Mouse (Mus musculus): Measurements from ENCODE around the gene Mef2d. TPM values are rescaled to one million over a fixed set of nuclear protein-coding genes. Genes with fewer than 3 reads are reported as not detected.

Mef2d gene
- polyA plus RNA-seq, 2 experiments: 6.4 to 10.3 TPM

GRCm38 (mm10) chr3:88206500-88206899 is 64.3 kb downstream of the Mef2d start:
- H3K27me3 ChIP-seq (ENCODE audit: control insufficient read depth, insufficient read depth, low read length): peaks cover 100% of the 10 kb centered on the region
- no peaks in the 10 kb centered on the region for H3K4me1 ChIP-seq (replicated peaks; ENCODE audit: control insufficient read depth in 2 of 2, insufficient read depth in 2 of 2, low read length in 1 of 2)
- DNase-seq (ENCODE audit: low read depth in 3 of 3, low spot score in 3 of 3) (no peak), ATAC-seq (ENCODE audit: insufficient read depth) (no peak)
- H3K4me2 ChIP-seq (ENCODE audit: low read depth): no peak overlapping the region
- H3K9ac ChIP-seq (replicated peaks): no peak overlapping the region
- no peak overlapping the region for H3K27ac ChIP-seq
- H3K36me3 ChIP-seq (replicated peaks; ENCODE audit: control insufficient read depth, insufficient read depth, low read depth): no peaks in the 10 kb centered on the region
- no peaks in the 10 kb centered on the region for H3K9me3 ChIP-seq (ENCODE audit: control insufficient read depth, low read length)
- TF ChIP-seq CTCF (IDR thresholded peaks at IDR 0.05; ENCODE audit: low read depth) (no peak), EP300 (IDR thresholded peaks at IDR 0.05; ENCODE audit: low read depth) (no peak)
- WGBS (ENCODE audit: insufficient replicate concordance): 5% methylated on average over 3 of the region's 3 CpGs
- no peak overlapping the region for H3K4me3 ChIP-seq (ENCODE audit: insufficient read depth in 1 of 2, low read depth in 2 of 2, low read length in 2 of 2)

- WGBS (ENCODE audit: insufficient replicate concordance): 3% methylated on average over 14 of the region's 14 CpGs
These were observed 64.8 kb downstream of the Mef2d start for GRCm38 (mm10) chr3:88206901-88207371.

GRCm38 (mm10) chr3:88207451-88208100 is 65.4 kb downstream of the Mef2d start:
- H3K4me1 ChIP-seq (replicated peaks; ENCODE audit: control insufficient read depth in 2 of 2, insufficient read depth in 2 of 2, low read length in 1 of 2): peaks cover 0 to 6% of the 10 kb centered on the region in 2 experiments; a peak in 1 of 4 replicates
- DNase-seq (ENCODE audit: low read depth in 3 of 3, low spot score in 3 of 3) (no peak), ATAC-seq (ENCODE audit: insufficient read depth) (no peak)
- 4% methylated on average over 15 of the region's 15 CpGs for WGBS (ENCODE audit: insufficient replicate concordance)
- H3K27ac ChIP-seq: no peak overlapping the region
- H3K36me3 ChIP-seq (replicated peaks; ENCODE audit: control insufficient read depth, insufficient read depth, low read depth): no peaks in the 10 kb centered on the region
- peaks cover 99% of the 10 kb centered on the region for H3K27me3 ChIP-seq (ENCODE audit: control insufficient read depth, insufficient read depth, low read length)
- no peak overlapping the region for H3K9ac ChIP-seq (replicated peaks)
- TF ChIP-seq EP300 (IDR thresholded peaks at IDR 0.05; ENCODE audit: low read depth) (no peak), CTCF (IDR thresholded peaks at IDR 0.05; ENCODE audit: low read depth) (no peak)
- no peaks in the 10 kb centered on the region for H3K9me3 ChIP-seq (ENCODE audit: control insufficient read depth, low read length)
- no peak overlapping the region for H3K4me3 ChIP-seq (ENCODE audit: insufficient read depth in 1 of 2, low read depth in 2 of 2, low read length in 2 of 2)
- no peak overlapping the region for H3K4me2 ChIP-seq (ENCODE audit: low read depth)

More at GRCm38 (mm10) chr3:88206901-88207371, 64.8 kb downstream of the Mef2d start:
- Histone ChIP-seq H3K27ac (no peak overlapping the region), H3K36me3 (replicated peaks; ENCODE audit: control insufficient read depth, insufficient read depth, low read depth) (no peaks in the 10 kb centered on the region), H3K4me1 (replicated peaks; ENCODE audit: control insufficient read depth in 2 of 2, insufficient read depth in 2 of 2, low read length in 1 of 2) (no peaks in the 10 kb centered on the region), H3K27me3 (ENCODE audit: control insufficient read depth, insufficient read depth, low read length) (peaks cover 100% of the 10 kb centered on the region), H3K4me2 (ENCODE audit: low read depth) (no peak overlapping the region), H3K9ac (replicated peaks) (no peak overlapping the region), H3K4me3 (ENCODE audit: insufficient read depth in 1 of 2, low read depth in 2 of 2, low read length in 2 of 2) (no peak overlapping the region), H3K9me3 (ENCODE audit: control insufficient read depth, low read length) (no peaks in the 10 kb centered on the region)
- no peak for TF ChIP-seq CTCF (IDR thresholded peaks at IDR 0.05; ENCODE audit: low read depth)
- TF ChIP-seq EP300 (IDR thresholded peaks at IDR 0.05; ENCODE audit: low read depth): no peak
- ATAC-seq (ENCODE audit: insufficient read depth): no peak
- DNase-seq (ENCODE audit: low read depth in 3 of 3, low spot score in 3 of 3): no peak

GRCm38 (mm10) chr3:88208226-88208720 is 66.1 kb downstream of the Mef2d start:
- no peak for ATAC-seq (ENCODE audit: insufficient read depth)
- Histone ChIP-seq H3K9ac (replicated peaks) (no peak overlapping the region), H3K9me3 (ENCODE audit: control insufficient read depth, low read length) (no peaks in the 10 kb centered on the region), H3K36me3 (replicated peaks; ENCODE audit: control insufficient read depth, insufficient read depth, low read depth) (no peaks in the 10 kb centered on the region), H3K4me2 (ENCODE audit: low read depth) (no peak overlapping the region), H3K27me3 (ENCODE audit: control insufficient read depth, insufficient read depth, low read length) (peaks cover 96% of the 10 kb centered on the region), H3K4me3 (ENCODE audit: insufficient read depth in 1 of 2, low read depth in 2 of 2, low read length in 2 of 2) (no peak overlapping the region), H3K4me1 (replicated peaks; ENCODE audit: control insufficient read depth in 2 of 2, insufficient read depth in 2 of 2, low read length in 1 of 2) (peaks cover 0 to 10% of the 10 kb centered on the region in 2 experiments; a peak in 2 of 4 replicates), H3K27ac (no peak overlapping the region)
- DNase-seq (ENCODE audit: low read depth in 3 of 3, low spot score in 3 of 3): no peak
- no peak for TF ChIP-seq EP300 (IDR thresholded peaks at IDR 0.05; ENCODE audit: low read depth)
- TF ChIP-seq CTCF (IDR thresholded peaks at IDR 0.05; ENCODE audit: low read depth): no peak
- WGBS (ENCODE audit: insufficient replicate concordance): 5% methylated on average over 3 of the region's 3 CpGs

- H3K27me3 ChIP-seq (ENCODE audit: control insufficient read depth, insufficient read depth, low read length): peaks cover 96% of the 10 kb centered on the region
- H3K36me3 ChIP-seq (replicated peaks; ENCODE audit: control insufficient read depth, insufficient read depth, low read depth): no peaks in the 10 kb centered on the region
- no peaks in the 10 kb centered on the region for H3K9me3 ChIP-seq (ENCODE audit: control insufficient read depth, low read length)
- H3K9ac ChIP-seq (replicated peaks): no peak overlapping the region
- H3K4me3 ChIP-seq (ENCODE audit: insufficient read depth in 1 of 2, low read depth in 2 of 2, low read length in 2 of 2): no peak overlapping the region
- DNase-seq (ENCODE audit: low read depth in 3 of 3, low spot score in 3 of 3) (no peak), ATAC-seq (ENCODE audit: insufficient read depth) (no peak)
- H3K4me2 ChIP-seq (ENCODE audit: low read depth): no peak overlapping the region
- no peak for TF ChIP-seq EP300 (IDR thresholded peaks at IDR 0.05; ENCODE audit: low read depth)
- TF ChIP-seq CTCF (IDR thresholded peaks at IDR 0.05; ENCODE audit: low read depth): no peak
- H3K4me1 ChIP-seq (replicated peaks; ENCODE audit: control insufficient read depth in 2 of 2, insufficient read depth in 2 of 2, low read length in 1 of 2): peaks cover 0 to 10% of the 10 kb centered on the region in 2 experiments; a peak in 2 of 4 replicates
- no peak overlapping the region for H3K27ac ChIP-seq
- WGBS (ENCODE audit: insufficient replicate concordance): 2% methylated on average over 6 of the region's 6 CpGs
These were observed 67.1 kb downstream of the Mef2d start for GRCm38 (mm10) chr3:88209306-88209705.

All from liver, embryonic 14.5 days (tissue).